ENCODE assay signal across 8 mouse cellular contexts in genomic region chr9:44486741-44487421, GRCm38 (mm10). TPM values are rescaled to one million over a fixed set of nuclear protein-coding genes. Genes with fewer than 3 reads are reported as not detected.
DNase-seq lines count a peak whose midpoint lies in the region; ATAC-seq lines count a peak whose summit lies in the region.

No protein-coding gene starts in this region.

- 14% methylated on average over 15 of the region's 15 CpGs for WGBS in heart, embryonic 10.5 days
- WGBS in kidney, embryonic 14.5 days: 10% methylated on average over 15 of the region's 15 CpGs
- WGBS in lung, embryonic 16.5 days: 3% methylated on average over 15 of the region's 15 CpGs

- H3K9ac ChIP-seq in kidney, embryonic 14.5 days (ENCODE audit: low read depth, low read length): peak overlapping the region; percentile 55
- H3K9ac ChIP-seq in lung, embryonic 16.5 days (ENCODE audit: low read length): peak overlapping the region; percentile 98

- intact Hi-C loops in heart, postnatal 25 days (cut with DNase I): no loop called here

- no peaks in the 10 kb centered on the region for H3K9me3 ChIP-seq in heart, embryonic 10.5 days
- no peaks in the 10 kb centered on the region for H3K9me3 ChIP-seq in kidney, embryonic 14.5 days (ENCODE audit: control insufficient read depth, low read length)
- H3K9me3 ChIP-seq in lung, embryonic 16.5 days (ENCODE audit: control insufficient read depth, low read length): no peaks in the 10 kb centered on the region

- H3K27me3 ChIP-seq in heart, embryonic 10.5 days (ENCODE audit: insufficient read depth, poor library complexity, severe bottlenecking): no peaks in the 10 kb centered on the region
- H3K27me3 ChIP-seq in kidney, embryonic 14.5 days (ENCODE audit: control insufficient read depth, insufficient read depth, low read length): no peaks in the 10 kb centered on the region
- no peaks in the 10 kb centered on the region for H3K27me3 ChIP-seq in lung, embryonic 16.5 days (ENCODE audit: control insufficient read depth, insufficient read depth, low read depth, low read length)

- H3K4me1 ChIP-seq in heart, embryonic 10.5 days: peaks cover 92% of the 10 kb centered on the region
- peaks cover 83% of the 10 kb centered on the region for H3K4me1 ChIP-seq in kidney, embryonic 14.5 days (ENCODE audit: control insufficient read depth, insufficient read depth, low read length)
- H3K4me1 ChIP-seq in lung, embryonic 16.5 days (replicated peaks; ENCODE audit: control insufficient read depth, insufficient read depth, low read length): peaks cover 73% of the 10 kb centered on the region

- peak overlapping the region; percentile 97 for H3K4me3 ChIP-seq in heart, embryonic 10.5 days
- peak overlapping the region; percentile 91 for H3K4me3 ChIP-seq in kidney, embryonic 14.5 days (ENCODE audit: low read length)
- peak overlapping the region; percentile 97 for H3K4me3 ChIP-seq in lung, embryonic 16.5 days (ENCODE audit: low read length)

- H3K4me2 ChIP-seq in kidney, embryonic 14.5 days (replicated peaks; ENCODE audit: low read depth, low read length): peak overlapping the region; percentile 88
- peak overlapping the region; percentile 80 for H3K4me2 ChIP-seq in lung, embryonic 16.5 days (ENCODE audit: low read depth, low read length)

- peak overlapping the region; percentile 96 for H3K27ac ChIP-seq in heart, embryonic 10.5 days
- H3K27ac ChIP-seq in kidney, embryonic 14.5 days (ENCODE audit: low read depth, low read length): peak overlapping the region; percentile 87
- peak overlapping the region; percentile 98 for H3K27ac ChIP-seq in lung, embryonic 16.5 days (ENCODE audit: low read length)

- ATAC-seq in kidney, embryonic 14.5 days (ENCODE audit: low FRiP score, low TSS enrichment): no peak
- ATAC-seq in lung, embryonic 16.5 days (ENCODE audit: low read depth): peak; percentile 20

- H3K36me3 ChIP-seq in heart, embryonic 10.5 days: peaks cover 6% of the 10 kb centered on the region; the same call in 1 of the 2 replicates
- no peaks in the 10 kb centered on the region; the same call in 1 of the 2 replicates for H3K36me3 ChIP-seq in kidney, embryonic 14.5 days (ENCODE audit: control insufficient read depth, insufficient read depth, low read length)
- no peaks in the 10 kb centered on the region for H3K36me3 ChIP-seq in lung, embryonic 16.5 days (ENCODE audit: control insufficient read depth, insufficient read depth, low read length)

- DNase-seq in heart, adult 18-20 months: peak; percentile 80 to 85
- DNase-seq in heart, postnatal 25 days (ENCODE audit: low spot score): no peak
- DNase-seq in cerebellum, adult 8-10 months: peak; percentile 32
- DNase-seq in heart, embryonic 10.5 days (ENCODE audit: low spot score): no peak
- DNase-seq in yolk sac, embryonic 10.5 days (ENCODE audit: low spot score): peak; percentile 61
- no peak for DNase-seq in c-Kit-positive CD71-positive TER-119-positive erythroid progenitor cells, embryonic 14.5 days (ENCODE audit: low spot score)

RNA-seq across cellular contexts. Expression of gene Bcl9l, which starts 4.3 kb away (rescaled TPM):
- 10 to 100 TPM; 36.2 to 41.7 TPM for total RNA-seq in heart, adult 18-20 months (2021)
- total RNA-seq in heart, postnatal 25 days (2021): 10 to 100 TPM; 44.9 to 57.6 TPM
- 7.6 and 9.6 TPM in 2 replicates for polyA plus RNA-seq in heart, embryonic 10.5 days (2016; fragmentation: Nextera tagmentation; extraction: Ambion mirVana)
- 14.5 and 14.6 TPM in 2 replicates for polyA plus RNA-seq in kidney, embryonic 14.5 days (2014; fragmentation: Nextera tagmentation; extraction: Ambion mirVana)
- 14.1 and 16.1 TPM in 2 replicates for polyA plus RNA-seq in lung, embryonic 16.5 days (2015; fragmentation: Nextera tagmentation; extraction: Ambion mirVana)

RNA-seq across cellular contexts. Expression of gene Upk2, which starts 32.1 kb away (rescaled TPM):
- total RNA-seq in heart, adult 18-20 months (2021): not detected
- total RNA-seq in heart, postnatal 25 days (2021): not detected
- 0.26 TPM in 1 of 2 replicates, not detected in the other for polyA plus RNA-seq in heart, embryonic 10.5 days (2016; fragmentation: Nextera tagmentation; extraction: Ambion mirVana)
- polyA plus RNA-seq in kidney, embryonic 14.5 days (2014; fragmentation: Nextera tagmentation; extraction: Ambion mirVana): 0.30 and 0.39 TPM in 2 replicates
- polyA plus RNA-seq in lung, embryonic 16.5 days (2015; fragmentation: Nextera tagmentation; extraction: Ambion mirVana): 1.8 and 2.0 TPM in 2 replicates

RNA-seq across cellular contexts. Expression of gene Foxr1, which starts 45.9 kb away (rescaled TPM):
- not detected for total RNA-seq in heart, adult 18-20 months (2021)
- total RNA-seq in heart, postnatal 25 days (2021): not detected
- polyA plus RNA-seq in heart, embryonic 10.5 days (2016; fragmentation: Nextera tagmentation; extraction: Ambion mirVana): not detected in 2 replicates
- not detected in 2 replicates for polyA plus RNA-seq in kidney, embryonic 14.5 days (2014; fragmentation: Nextera tagmentation; extraction: Ambion mirVana)
- polyA plus RNA-seq in lung, embryonic 16.5 days (2015; fragmentation: Nextera tagmentation; extraction: Ambion mirVana): not detected in 2 replicates

Comparison
In these comparisons a context has a peak if more than half of its experiments do, and no peak if none do; other contexts are left out.
1. DNase-seq: peak in heart, adult 18-20 months (2 of 2), cerebellum, adult 8-10 months (single experiment) and yolk sac, embryonic 10.5 days (single experiment); none in heart, postnatal 25 days (single experiment), heart, embryonic 10.5 days (single experiment) and c-Kit-positive CD71-positive TER-119-positive erythroid progenitor cells, embryonic 14.5 days (single experiment).
2. Peak in every context shown above with its lines, with median percentiles within 50 percentile points of each other: H3K27ac ChIP-seq and H3K4me3 ChIP-seq.